Mouse (Mus musculus): ENCODE measurements at regions not wholly inside any gene's neighbourhood (a gene's known extent, or its start where the extent isn't known, plus 50 kb on each side); places are given as distances from the start of the nearest gene placed in this dataset.
"Not testable (repeated sequence)": the region's sequence is repeated elsewhere in the genome, so short reads cannot be mapped to it uniquely, and the experiment has no call there.

DNA sequence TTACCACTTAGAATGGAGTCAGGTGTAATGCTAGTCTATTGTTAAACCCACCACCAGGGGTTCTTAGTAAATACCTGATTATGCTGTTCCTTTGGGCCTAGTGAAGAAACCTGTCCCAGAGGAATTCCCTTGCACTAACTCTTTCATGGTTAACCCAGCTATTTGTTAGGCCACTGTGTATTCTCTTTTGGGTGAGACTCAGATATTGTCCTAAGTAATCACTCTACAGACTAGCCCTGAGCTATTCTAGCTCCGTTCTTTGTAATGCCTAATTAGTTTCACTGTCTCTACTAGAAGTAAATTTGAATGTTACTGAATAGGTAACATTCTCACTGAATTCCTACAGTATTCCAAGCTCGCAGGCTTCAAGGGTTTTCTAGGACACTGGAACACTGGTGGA, 464.1 kb upstream of the Cdh12 start:
- TF ChIP-seq ZNF384 (IDR thresholded peaks at IDR 0.05; ENCODE audit: low read depth, low read length); MAFK (IDR thresholded peaks at IDR 0.05; ENCODE audit: insufficient read depth, low read depth, low read length); ZC3H11A (IDR thresholded peaks at IDR 0.05; ENCODE audit: borderline replicate concordance, low read depth, low read length): not testable (repeated sequence)

Data from ES-E14 (cell line).